Mouse (Mus musculus) layer of hippocampus, adult 2 months (tissue): ENCODE measurements around the gene Stat3. TPM values are rescaled to one million over a fixed set of nuclear protein-coding genes. Genes with fewer than 3 reads are reported as not detected.

Experiments used
- DNase-seq, 2 experiments: peaks; one replicate each; pipeline ENCODE4 v3.0.0; 2022; ENCODE audit warnings: low spot score in 2 of 2
- H3K27ac ChIP-seq: fragments of 200-600 bp; 2 replicates; pipeline ENCODE4 v1.8.1; 2022
- H3K4me3 ChIP-seq: fragments of 200-600 bp; 2 replicates; pipeline ENCODE4 v1.8.1; 2022; ENCODE audit warnings: mild to moderate bottlenecking
- CTCF ChIP-seq: fragments of 200-600 bp; conservative IDR thresholded peaks from 2 replicates; pipeline ENCODE4 v1.8.1; 2022; ENCODE audit warnings: antibody characterized with exemption, mild to moderate bottlenecking, moderate library complexity
- total RNA-seq, 2 experiments: library from RNA; stranded (reverse); gene quantifications; 2 replicates each; pipeline ENCODE4 v1.2.3; 2021

The Stat3 gene
- total RNA-seq, 2 experiments from 2014 or later, result 39.5 to 42.3 TPM

DNA sequence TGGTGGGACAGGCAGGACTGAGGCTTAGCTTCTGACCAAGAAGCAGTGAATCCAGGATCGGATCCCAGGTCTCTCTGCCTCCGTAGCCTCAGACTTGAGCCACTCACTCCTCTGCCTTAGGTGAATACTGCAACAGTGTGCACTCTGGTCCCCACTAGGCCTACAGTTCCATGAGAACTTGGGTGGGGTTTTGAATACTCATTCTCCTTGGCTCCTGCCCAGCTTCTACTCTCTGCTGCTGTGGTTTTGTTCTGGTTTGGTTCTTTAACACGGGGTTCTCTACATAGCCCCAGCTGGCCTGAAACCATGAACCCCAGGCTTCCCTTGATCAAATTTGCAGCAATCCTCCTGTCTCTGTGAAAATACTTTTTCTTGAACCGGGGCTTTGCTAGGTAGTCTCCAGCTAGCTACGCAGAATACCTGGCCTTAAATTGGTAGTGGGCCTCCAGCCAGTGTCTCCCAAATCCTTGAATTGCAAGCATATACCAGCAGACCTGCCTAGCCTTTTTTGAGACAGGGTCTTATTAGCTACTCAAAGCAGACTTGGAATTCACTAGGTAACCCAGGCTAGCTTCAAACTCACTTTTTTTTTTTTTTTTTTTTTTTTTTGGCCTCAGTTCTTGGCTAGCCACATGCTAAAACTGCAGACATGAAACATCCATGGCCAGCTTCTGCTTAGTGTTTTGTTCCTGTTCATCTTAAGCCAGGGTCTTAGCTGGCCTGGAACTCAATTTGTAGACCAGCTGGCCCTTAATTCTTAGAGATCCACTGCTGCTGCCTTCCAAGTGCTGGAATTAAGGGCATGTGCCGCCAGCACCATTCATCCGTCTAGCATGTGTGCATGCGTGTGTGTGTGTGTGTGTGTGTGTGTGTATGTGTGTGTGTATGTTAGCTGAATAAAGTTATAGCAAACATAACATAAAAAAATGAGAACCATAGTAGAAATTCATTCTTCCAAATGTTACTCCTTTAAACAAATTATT is 3.7 kb downstream of the Stat3 start:
- no peak overlapping the region for H3K4me3 ChIP-seq
- DNase-seq, result no peak
- TF ChIP-seq CTCF, result no peak
- no peak overlapping the region for H3K27ac ChIP-seq

DNA sequence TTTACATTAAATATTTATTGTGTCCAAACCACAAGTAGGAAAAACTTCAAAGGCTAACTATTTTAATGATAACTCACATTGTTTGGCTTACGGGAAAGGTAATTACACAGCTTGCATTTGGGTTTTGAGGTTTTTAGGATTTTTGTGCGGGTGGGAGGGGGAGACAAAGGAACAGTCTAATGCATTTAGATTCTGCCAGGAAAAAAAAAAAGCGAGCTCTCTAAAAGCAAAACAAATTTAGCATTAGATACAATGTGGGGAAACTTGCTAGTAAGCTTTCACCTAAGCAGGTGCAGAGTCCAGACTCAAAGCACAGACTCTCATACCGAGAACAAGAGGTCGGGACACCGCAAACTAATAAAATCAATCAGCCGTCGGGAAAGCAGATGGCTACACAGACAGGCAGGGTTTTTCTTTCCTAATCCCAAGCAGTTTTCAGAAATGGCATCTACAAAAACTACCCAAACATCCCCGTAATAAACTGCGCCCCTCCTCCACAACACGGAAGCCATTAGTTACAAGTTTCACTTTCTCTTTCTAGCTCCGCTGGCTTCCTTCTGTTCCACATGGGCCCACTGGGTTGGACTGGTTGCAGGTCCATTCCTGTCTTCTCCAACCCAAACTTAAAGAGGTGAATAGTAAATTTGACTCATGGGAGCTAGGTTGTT is 8.0 kb downstream of the Stat3 start:
- no peak for TF ChIP-seq CTCF
- Histone ChIP-seq H3K4me3 (peak overlapping the region; percentile 56), H3K27ac (no peak overlapping the region; the same call in 1 of the 2 replicates)
- DNase-seq, result no peak

DNA sequence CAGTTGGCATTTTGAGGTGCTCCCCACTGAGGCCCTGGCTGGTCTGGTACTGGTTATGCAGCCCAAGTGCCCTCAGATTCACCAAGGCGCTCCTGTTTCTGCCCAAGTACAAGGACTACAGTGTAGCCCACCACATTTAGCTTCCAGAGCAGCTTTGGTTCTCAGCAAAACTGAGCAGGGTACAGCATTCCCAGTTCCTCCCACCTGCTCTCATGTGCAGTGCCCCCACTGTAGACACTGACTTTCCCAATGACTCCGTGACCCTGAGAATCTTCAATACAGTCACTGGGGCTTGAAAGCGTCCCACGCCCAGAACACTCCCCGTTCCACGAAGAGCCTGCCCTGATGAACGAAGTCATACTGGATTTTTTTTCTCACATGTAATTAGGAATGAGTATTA is 8.7 kb downstream of the Stat3 start:
- no peak overlapping the region for H3K4me3 ChIP-seq
- no peak overlapping the region for H3K27ac ChIP-seq
- no peak for TF ChIP-seq CTCF
- no peak for DNase-seq

DNA sequence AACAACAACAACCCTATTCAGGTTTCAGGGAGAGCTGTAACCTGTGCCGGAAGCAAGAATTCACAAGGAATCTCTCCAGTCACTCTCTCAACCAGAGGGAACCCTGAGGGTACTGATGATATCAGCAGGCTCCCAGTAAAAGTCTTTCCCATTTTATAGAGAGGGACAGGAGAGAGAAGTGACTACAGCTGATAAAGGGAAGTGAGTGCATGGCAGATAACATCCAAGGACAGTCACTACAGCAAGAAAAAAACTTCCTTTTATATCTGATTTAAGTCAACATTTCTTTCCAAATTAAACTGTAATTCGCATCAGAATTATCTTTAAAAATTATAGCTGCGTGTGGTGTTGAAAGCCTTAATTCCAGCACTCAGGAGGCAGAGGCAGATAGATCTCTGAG is 12.0 kb downstream of the Stat3 start:
- Histone ChIP-seq H3K4me3 (no peak overlapping the region), H3K27ac (no peak overlapping the region)
- DNase-seq, result no peak
- TF ChIP-seq CTCF, result no peak

DNA sequence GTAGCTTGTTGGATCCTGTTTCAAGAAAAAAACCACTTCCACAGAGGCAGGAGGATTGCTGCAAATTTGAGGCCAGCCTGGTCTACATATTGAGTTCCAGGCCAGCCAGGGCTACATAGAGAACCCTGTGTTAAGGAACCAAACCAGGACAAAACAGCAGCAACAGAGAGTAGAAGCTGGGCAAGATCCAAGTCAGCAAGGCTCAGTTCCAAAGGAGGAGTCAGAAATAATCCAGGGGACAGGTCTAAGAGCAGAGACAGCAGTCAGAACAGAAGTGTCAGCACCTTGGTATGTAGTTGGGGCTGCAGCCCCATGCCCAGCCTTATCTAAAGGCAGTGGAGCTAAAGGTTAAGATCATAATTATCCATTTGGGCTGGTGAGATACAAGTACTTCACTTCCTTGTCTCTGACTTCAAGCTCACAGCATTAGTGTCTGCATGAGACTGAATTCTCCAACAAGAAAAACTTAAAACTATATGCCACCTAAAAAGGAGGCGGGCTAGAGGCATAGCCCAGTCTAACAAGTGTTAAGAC is 14.9 kb downstream of the Stat3 start:
- no peak for TF ChIP-seq CTCF
- Histone ChIP-seq H3K27ac (no peak overlapping the region), H3K4me3 (no peak overlapping the region)
- no peak for DNase-seq

DNA sequence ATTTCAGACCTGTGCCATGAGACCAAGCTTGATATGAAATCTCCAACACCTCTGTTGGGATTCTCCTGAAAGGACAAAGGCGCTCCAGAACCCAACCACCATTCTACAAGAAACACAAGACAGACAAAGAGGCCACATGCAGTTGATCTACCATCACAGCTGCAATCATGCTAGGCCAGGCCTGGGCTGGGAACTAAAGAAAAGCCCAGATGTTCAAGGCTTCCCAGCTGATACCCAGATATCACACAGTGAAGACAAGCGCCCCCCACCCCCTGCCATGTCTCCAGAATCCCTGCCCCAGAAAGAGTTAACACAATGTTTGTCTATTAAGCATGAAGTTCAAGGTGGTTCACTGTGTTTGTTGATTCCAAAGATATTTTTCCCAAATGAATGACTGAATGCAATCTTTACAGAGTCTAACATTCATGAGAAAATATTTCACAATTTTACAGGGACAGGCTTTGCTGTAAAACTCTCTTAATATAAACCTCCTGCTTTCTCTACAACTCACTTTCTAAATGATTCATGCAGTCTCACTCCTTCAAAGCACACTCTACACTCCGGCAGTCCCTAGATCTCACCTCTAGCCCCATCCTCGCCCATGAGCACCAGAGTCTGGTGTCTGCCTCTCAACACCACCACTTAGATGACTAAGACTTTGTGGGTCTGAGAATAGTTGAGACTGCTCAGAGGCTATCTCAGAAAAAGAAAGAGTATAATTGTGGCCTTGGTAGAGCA is 18.3 kb downstream of the Stat3 start:
- no peak for TF ChIP-seq CTCF
- H3K27ac ChIP-seq, result no peak overlapping the region
- no peak for DNase-seq
- no peak overlapping the region for H3K4me3 ChIP-seq

DNA sequence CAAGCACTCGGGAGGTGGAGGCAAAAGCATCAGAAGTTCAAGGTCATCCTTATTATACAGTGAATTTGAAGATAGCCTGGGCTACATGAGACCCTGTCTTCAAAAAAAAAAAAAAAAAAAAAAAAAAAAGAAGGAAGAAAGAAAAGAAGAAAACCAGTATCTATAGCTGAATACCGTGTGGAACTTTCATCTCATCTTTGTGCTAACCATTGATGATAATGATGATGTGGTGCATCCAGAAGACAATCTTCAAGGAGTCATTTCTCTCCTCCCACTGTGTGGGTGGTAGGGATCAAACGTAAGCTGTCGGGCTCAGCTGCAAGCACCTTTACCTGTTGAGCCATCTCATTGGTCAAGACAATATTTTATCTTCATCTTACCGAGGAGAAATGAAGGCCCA is 21.3 kb downstream of the Stat3 start:
- H3K27ac ChIP-seq, result no peak overlapping the region
- no peak for TF ChIP-seq CTCF
- H3K4me3 ChIP-seq, result no peak overlapping the region
- no peak for DNase-seq

DNA sequence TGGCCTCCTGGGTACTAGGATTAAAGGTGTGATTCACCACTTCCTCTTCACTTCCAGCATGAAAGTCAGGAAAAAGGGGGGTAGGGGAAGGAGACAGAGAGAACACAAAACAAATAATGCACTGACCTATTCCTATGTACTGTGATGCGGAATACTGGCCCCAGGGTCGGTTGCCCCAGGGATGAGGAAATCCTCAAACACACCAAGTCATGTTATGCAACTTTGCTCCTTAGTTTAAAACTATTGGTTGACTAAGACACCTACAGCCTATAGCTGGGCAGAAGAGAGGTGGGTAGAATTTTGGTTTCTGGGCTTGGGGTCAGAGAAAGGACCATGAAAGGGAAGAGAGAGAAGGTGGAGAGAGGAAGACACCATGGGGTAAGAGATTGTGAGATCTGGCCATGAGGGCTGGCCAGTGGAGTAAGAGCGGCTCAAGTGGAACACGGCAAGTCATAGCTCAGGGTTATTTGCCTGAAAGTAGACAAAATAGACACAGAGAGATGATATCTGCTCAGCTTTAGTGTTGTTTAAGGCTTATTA is 22.8 kb downstream of the Stat3 start:
- DNase-seq, result no peak
- H3K27ac ChIP-seq, result no peak overlapping the region
- no peak overlapping the region for H3K4me3 ChIP-seq
- TF ChIP-seq CTCF, result no peak

DNA sequence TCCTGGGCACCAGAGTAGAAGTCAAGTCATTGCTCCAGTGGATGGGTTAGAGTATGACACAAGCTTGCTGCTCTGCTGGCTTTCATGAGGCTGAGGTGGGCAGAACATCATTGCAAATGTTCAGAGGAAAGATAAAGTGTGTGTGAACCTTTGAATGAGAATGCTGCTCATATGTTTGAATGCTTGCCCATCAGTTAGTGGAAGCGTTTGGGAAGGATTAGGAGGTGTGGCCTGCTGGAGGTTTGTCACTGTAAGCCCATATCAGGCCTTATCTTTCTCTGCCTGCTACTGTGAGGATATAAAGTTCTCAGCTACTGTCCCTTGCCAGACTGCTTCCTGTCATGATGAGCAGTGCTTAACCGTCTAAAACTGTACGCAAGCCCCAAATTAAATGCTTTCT is 24.3 kb downstream of the Stat3 start:
- Histone ChIP-seq H3K4me3 (no peak overlapping the region), H3K27ac (no peak overlapping the region)
- no peak for TF ChIP-seq CTCF
- DNase-seq, result no peak

DNA sequence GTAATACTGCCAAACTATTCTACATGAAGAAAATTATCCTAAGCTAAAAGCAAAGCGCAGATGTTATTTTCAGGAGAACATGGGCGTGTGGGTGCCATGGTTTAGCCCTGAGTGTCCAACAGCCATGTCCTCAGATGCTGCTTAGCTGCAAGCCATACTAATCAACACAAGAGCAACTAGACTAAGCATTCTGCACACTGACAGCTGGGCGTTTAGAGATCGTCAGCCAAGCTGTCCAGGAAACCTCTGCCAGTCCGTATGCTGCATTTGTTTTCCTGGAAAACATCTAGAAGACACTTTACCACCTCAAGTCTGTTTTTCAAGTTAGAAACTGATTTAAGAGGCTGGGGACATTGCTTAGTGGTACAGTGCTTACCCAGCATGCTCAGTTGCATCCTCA is 24.9 kb downstream of the Stat3 start:
- Histone ChIP-seq H3K27ac (no peak overlapping the region), H3K4me3 (no peak overlapping the region)
- no peak for DNase-seq
- TF ChIP-seq CTCF, result no peak

DNA sequence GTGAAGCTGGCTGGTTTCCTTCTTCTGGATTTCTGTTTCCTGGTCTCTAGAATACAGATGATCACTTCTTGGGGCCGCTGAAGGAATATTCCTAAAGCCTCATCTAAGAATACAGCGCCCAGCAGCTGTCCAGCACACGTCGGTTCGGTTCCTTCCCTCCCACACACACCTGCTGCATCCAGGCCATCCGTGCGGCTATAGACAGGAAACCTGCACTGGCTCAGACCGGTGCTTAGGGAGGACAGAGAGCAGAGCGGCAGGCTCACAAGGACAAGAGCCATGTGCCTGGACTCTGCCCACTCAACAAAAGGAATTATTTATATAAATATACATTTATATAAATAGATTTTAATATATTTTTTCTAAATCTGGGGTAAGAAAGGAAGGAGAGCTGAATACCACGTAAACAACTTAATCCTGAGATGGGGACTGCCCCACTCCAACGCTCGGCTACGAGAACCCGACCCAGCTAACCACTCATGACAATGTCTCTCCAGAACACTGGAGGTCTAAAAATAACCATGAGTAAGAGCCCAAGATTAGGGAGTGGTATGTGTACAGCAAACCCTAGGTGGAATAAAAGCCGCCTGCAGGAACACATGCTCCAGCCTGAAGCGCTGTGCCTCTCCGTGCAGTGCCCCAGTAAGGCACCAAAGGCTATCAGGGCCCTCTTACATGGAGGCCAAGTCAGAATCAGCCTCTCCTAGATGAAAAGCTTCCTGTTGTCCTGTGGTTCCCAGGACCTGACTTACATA is 26.8 kb downstream of the Stat3 start:
- TF ChIP-seq CTCF, result no peak
- DNase-seq, result no peak
- H3K27ac ChIP-seq, result no peak overlapping the region
- no peak overlapping the region for H3K4me3 ChIP-seq

DNA sequence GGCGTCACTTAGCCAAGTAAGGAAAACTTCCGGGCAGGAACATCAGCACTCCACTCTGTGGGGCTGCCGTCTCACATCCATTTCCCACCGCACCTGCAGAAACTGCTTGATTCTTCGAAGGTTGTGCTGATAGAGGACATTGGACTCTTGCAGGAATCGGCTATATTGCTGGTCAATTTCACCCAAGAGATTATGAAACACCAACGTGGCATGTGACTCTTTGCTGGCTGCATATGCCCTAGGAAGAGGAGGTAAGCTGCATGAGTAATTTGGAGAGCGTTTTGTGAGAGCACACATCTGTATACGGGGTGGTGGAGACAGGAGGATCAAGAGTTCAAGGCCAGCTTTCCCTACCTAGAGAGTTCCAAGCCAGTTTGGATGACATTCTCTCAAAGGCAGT is 30.8 kb downstream of the Stat3 start:
- no peak for TF ChIP-seq CTCF
- H3K27ac ChIP-seq, result no peak overlapping the region
- H3K4me3 ChIP-seq, result no peak overlapping the region
- DNase-seq, result no peak
